Mouse (Mus musculus) kidney, adult 8-10 months (tissue): Measurements from ENCODE around the gene Nova2.

Experiments
- DNase-seq, 2 experiments: peaks; one replicate each; pipeline ENCODE4 v3.0.0; 2022

Nova2 gene

GRCm38 (mm10) chr7:18924321-18924720, 1.4 kb upstream of the Nova2 start:
- no peak for DNase-seq

- DNase-seq, result peak; percentile 44 to 46
These were observed 528 bp downstream of the Nova2 start for GRCm38 (mm10) chr7:18926041-18926790.

- DNase-seq, result no peak
These were observed 1.2 kb downstream of the Nova2 start for GRCm38 (mm10) chr7:18926911-18927310.

GRCm38 (mm10) chr7:18927759-18928158, 2.1 kb downstream of the Nova2 start:
- peak; percentile 46 to 54 for DNase-seq

GRCm38 (mm10) chr7:18942376-18942775, 16.7 kb downstream of the Nova2 start:
- no peak for DNase-seq

- no peak for DNase-seq
These were observed 17.1 kb downstream of the Nova2 start for GRCm38 (mm10) chr7:18942815-18943214.

- DNase-seq, result peak; percentile 57 to 66
These were observed 22.5 kb downstream of the Nova2 start for GRCm38 (mm10) chr7:18948151-18948550.

- DNase-seq, result no peak
These were observed 24.3 kb downstream of the Nova2 start for GRCm38 (mm10) chr7:18949781-18950522.

GRCm38 (mm10) chr7:18950523-18951315, 25.0 kb downstream of the Nova2 start:
- DNase-seq, result no peak

GRCm38 (mm10) chr7:18951397-18951796, 25.7 kb downstream of the Nova2 start:
- DNase-seq, result no peak

- DNase-seq, result peak; percentile 19 to 37
These were observed 32.1 kb downstream of the Nova2 start for GRCm38 (mm10) chr7:18957569-18958383.

- DNase-seq, result no peak
These were observed 32.7 kb downstream of the Nova2 start for GRCm38 (mm10) chr7:18958384-18958766.

GRCm38 (mm10) chr7:18959446-18959845, 33.8 kb downstream of the Nova2 start:
- DNase-seq, result peak; percentile 44 to 65

GRCm38 (mm10) chr7:18962171-18962792, 36.6 kb downstream of the Nova2 start:
- no peak for DNase-seq

- no peak for DNase-seq
These were observed 37.1 kb downstream of the Nova2 start for GRCm38 (mm10) chr7:18962795-18963194.

- no peak for DNase-seq
These were observed 37.7 kb downstream of the Nova2 start for GRCm38 (mm10) chr7:18963294-18963843.

- no peak for DNase-seq
These were observed 39.6 kb downstream of the Nova2 start for GRCm38 (mm10) chr7:18965312-18965711.

GRCm38 (mm10) chr7:18967603-18968002, 41.9 kb downstream of the Nova2 start:
- no peak for DNase-seq

- no peak for DNase-seq
These were observed 45.3 kb downstream of the Nova2 start for GRCm38 (mm10) chr7:18970956-18971355.

GRCm38 (mm10) chr7:18978381-18978780, 52.7 kb downstream of the Nova2 start:
- no peak for DNase-seq

- DNase-seq, result no peak
These were observed 60.8 kb downstream of the Nova2 start for GRCm38 (mm10) chr7:18986503-18986902.

- DNase-seq, result no peak
These were observed 61.4 kb downstream of the Nova2 start, which contains the start of gene Nanos2 for GRCm38 (mm10) chr7:18987100-18987499. Nanos2 (plus strand) TSS chr7:18987400.
